Mouse (Mus musculus): Measurements from ENCODE around the gene Nrxn2. TPM values are rescaled to one million over a fixed set of nuclear protein-coding genes. Genes with fewer than 3 reads are reported as not detected.

Nrxn2 gene
- polyA plus RNA-seq, 1 experiment from 2014 or later, result 5.0 TPM

GRCm38 (mm10) chr19:6547801-6548200 is 129.3 kb downstream of the Nrxn2 start:
- H3K27ac ChIP-seq (replicated peaks; ENCODE audit: low read depth, low read length), result no peak overlapping the region
- no peak overlapping the region for H3K9ac ChIP-seq (replicated peaks; ENCODE audit: low read length)
- ATAC-seq (replicated peaks; ENCODE audit: insufficient number of reproducible peaks, low FRiP score, low TSS enrichment, low read depth) (no peak), DNase-seq (ENCODE audit: low spot score) (no peak)
- no peaks in the 10 kb centered on the region for H3K36me3 ChIP-seq (replicated peaks; ENCODE audit: control insufficient read depth, insufficient read depth, low read depth, low read length)
- no peak overlapping the region for H3K4me2 ChIP-seq (ENCODE audit: low read depth, low read length)
- no peaks in the 10 kb centered on the region; the same call in 1 of the 2 replicates for H3K27me3 ChIP-seq (ENCODE audit: control insufficient read depth, insufficient read depth, low read length)
- H3K4me1 ChIP-seq (ENCODE audit: control insufficient read depth, insufficient read depth, low read length), result no peaks in the 10 kb centered on the region
- WGBS, result 78% methylated on average over 5 of the region's 5 CpGs
- no peak overlapping the region for H3K4me3 ChIP-seq (ENCODE audit: low read depth, low read length)
- H3K9me3 ChIP-seq (replicated peaks; ENCODE audit: control insufficient read depth, low read length), result no peaks in the 10 kb centered on the region

- Histone ChIP-seq H3K36me3 (replicated peaks; ENCODE audit: control insufficient read depth, insufficient read depth, low read depth, low read length) (no peaks in the 10 kb centered on the region), H3K4me3 (ENCODE audit: low read depth, low read length) (no peak overlapping the region)
These were observed 130.2 kb downstream of the Nrxn2 start for GRCm38 (mm10) chr19:6548431-6549410.

GRCm38 (mm10) chr19:6549566-6549965 is 131.0 kb downstream of the Nrxn2 start:
- Histone ChIP-seq H3K4me2 (ENCODE audit: low read depth, low read length) (no peak overlapping the region), H3K9ac (replicated peaks; ENCODE audit: low read length) (no peak overlapping the region), H3K4me1 (ENCODE audit: control insufficient read depth, insufficient read depth, low read length) (no peaks in the 10 kb centered on the region), H3K27ac (replicated peaks; ENCODE audit: low read depth, low read length) (no peak overlapping the region), H3K27me3 (ENCODE audit: control insufficient read depth, insufficient read depth, low read length) (no peaks in the 10 kb centered on the region; the same call in 1 of the 2 replicates), H3K4me3 (ENCODE audit: low read depth, low read length) (no peak overlapping the region), H3K9me3 (replicated peaks; ENCODE audit: control insufficient read depth, low read length) (no peaks in the 10 kb centered on the region), H3K36me3 (replicated peaks; ENCODE audit: control insufficient read depth, insufficient read depth, low read depth, low read length) (no peaks in the 10 kb centered on the region)
- DNase-seq (ENCODE audit: low spot score) (no peak), ATAC-seq (replicated peaks; ENCODE audit: insufficient number of reproducible peaks, low FRiP score, low TSS enrichment, low read depth) (no peak)
- WGBS, result 82% methylated on average over 11 of the region's 11 CpGs

More at GRCm38 (mm10) chr19:6548431-6549410, 130.2 kb downstream of the Nrxn2 start:
- 77% methylated on average over 16 of the region's 16 CpGs for WGBS
- H3K27ac ChIP-seq (replicated peaks; ENCODE audit: low read depth, low read length), result no peak overlapping the region
- H3K27me3 ChIP-seq (ENCODE audit: control insufficient read depth, insufficient read depth, low read length), result no peaks in the 10 kb centered on the region; the same call in 1 of the 2 replicates
- no peak for ATAC-seq (replicated peaks; ENCODE audit: insufficient number of reproducible peaks, low FRiP score, low TSS enrichment, low read depth)
- DNase-seq (ENCODE audit: low spot score), result no peak
- H3K9ac ChIP-seq (replicated peaks; ENCODE audit: low read length), result no peak overlapping the region
- H3K9me3 ChIP-seq (replicated peaks; ENCODE audit: control insufficient read depth, low read length), result no peaks in the 10 kb centered on the region
- H3K4me1 ChIP-seq (ENCODE audit: control insufficient read depth, insufficient read depth, low read length), result no peaks in the 10 kb centered on the region
- H3K4me2 ChIP-seq (ENCODE audit: low read depth, low read length), result no peak overlapping the region

GRCm38 (mm10) chr19:6551215-6551614 is 132.7 kb downstream of the Nrxn2 start:
- H3K36me3 ChIP-seq (replicated peaks; ENCODE audit: control insufficient read depth, insufficient read depth, low read depth, low read length), result no peaks in the 10 kb centered on the region
- whole genome bisulfite sequencing, result 67% methylated on average over 4 of the region's 4 CpGs
- no peak overlapping the region for H3K27ac ChIP-seq (replicated peaks; ENCODE audit: low read depth, low read length)
- no peak overlapping the region for H3K9ac ChIP-seq (replicated peaks; ENCODE audit: low read length)
- no peaks in the 10 kb centered on the region for H3K9me3 ChIP-seq (replicated peaks; ENCODE audit: control insufficient read depth, low read length)
- H3K27me3 ChIP-seq (ENCODE audit: control insufficient read depth, insufficient read depth, low read length), result no peaks in the 10 kb centered on the region; the same call in 1 of the 2 replicates
- no peak overlapping the region for H3K4me3 ChIP-seq (ENCODE audit: low read depth, low read length)
- H3K4me2 ChIP-seq (ENCODE audit: low read depth, low read length), result no peak overlapping the region
- ATAC-seq (replicated peaks; ENCODE audit: insufficient number of reproducible peaks, low FRiP score, low TSS enrichment, low read depth) (no peak), DNase-seq (ENCODE audit: low spot score) (no peak)
- H3K4me1 ChIP-seq (ENCODE audit: control insufficient read depth, insufficient read depth, low read length), result no peaks in the 10 kb centered on the region

- H3K4me1 ChIP-seq (ENCODE audit: control insufficient read depth, insufficient read depth, low read length), result no peaks in the 10 kb centered on the region
- no peak overlapping the region for H3K9ac ChIP-seq (replicated peaks; ENCODE audit: low read length)
- no peak overlapping the region for H3K4me3 ChIP-seq (ENCODE audit: low read depth, low read length)
- 84% methylated on average over 4 of the region's 4 CpGs for WGBS
- no peaks in the 10 kb centered on the region for H3K9me3 ChIP-seq (replicated peaks; ENCODE audit: control insufficient read depth, low read length)
- H3K36me3 ChIP-seq (replicated peaks; ENCODE audit: control insufficient read depth, insufficient read depth, low read depth, low read length), result no peaks in the 10 kb centered on the region
- H3K4me2 ChIP-seq (ENCODE audit: low read depth, low read length), result no peak overlapping the region
- H3K27ac ChIP-seq (replicated peaks; ENCODE audit: low read depth, low read length), result no peak overlapping the region
- no peaks in the 10 kb centered on the region; the same call in 1 of the 2 replicates for H3K27me3 ChIP-seq (ENCODE audit: control insufficient read depth, insufficient read depth, low read length)
- peak; percentile 30 for DNase-seq (ENCODE audit: low spot score)
- 0 out of 2 replicates have a peak, but pooled peaks have one; percentile 53 for ATAC-seq (replicated peaks; ENCODE audit: insufficient number of reproducible peaks, low FRiP score, low TSS enrichment, low read depth)
These were observed 133.9 kb downstream of the Nrxn2 start for GRCm38 (mm10) chr19:6552302-6553028.

GRCm38 (mm10) chr19:6553174-6553573 is 134.6 kb downstream of the Nrxn2 start:
- no peaks in the 10 kb centered on the region for H3K4me1 ChIP-seq (ENCODE audit: control insufficient read depth, insufficient read depth, low read length)
- H3K27me3 ChIP-seq (ENCODE audit: control insufficient read depth, insufficient read depth, low read length), result no peaks in the 10 kb centered on the region; the same call in 1 of the 2 replicates
- no peak overlapping the region for H3K4me3 ChIP-seq (ENCODE audit: low read depth, low read length)
- no peaks in the 10 kb centered on the region for H3K9me3 ChIP-seq (replicated peaks; ENCODE audit: control insufficient read depth, low read length)
- ATAC-seq (replicated peaks; ENCODE audit: insufficient number of reproducible peaks, low FRiP score, low TSS enrichment, low read depth), result no peak
- H3K36me3 ChIP-seq (replicated peaks; ENCODE audit: control insufficient read depth, insufficient read depth, low read depth, low read length), result no peaks in the 10 kb centered on the region
- DNase-seq (ENCODE audit: low spot score), result no peak
- H3K9ac ChIP-seq (replicated peaks; ENCODE audit: low read length), result no peak overlapping the region
- H3K27ac ChIP-seq (replicated peaks; ENCODE audit: low read depth, low read length), result no peak overlapping the region
- no peak overlapping the region for H3K4me2 ChIP-seq (ENCODE audit: low read depth, low read length)
- 68% methylated on average over 5 of the region's 5 CpGs for WGBS

- ATAC-seq (replicated peaks; ENCODE audit: insufficient number of reproducible peaks, low FRiP score, low TSS enrichment, low read depth), result no peak; the same call in 1 of the 2 replicates
- no peaks in the 10 kb centered on the region; the same call in 1 of the 2 replicates for H3K27me3 ChIP-seq (ENCODE audit: control insufficient read depth, insufficient read depth, low read length)
- WGBS, result 23% methylated on average over 8 of the region's 8 CpGs
These were observed 135.5 kb downstream of the Nrxn2 start for GRCm38 (mm10) chr19:6553819-6554582.

More at GRCm38 (mm10) chr19:6553819-6554582, 135.5 kb downstream of the Nrxn2 start:
- Histone ChIP-seq H3K4me2 (ENCODE audit: low read depth, low read length) (no peak overlapping the region), H3K9me3 (replicated peaks; ENCODE audit: control insufficient read depth, low read length) (no peaks in the 10 kb centered on the region), H3K9ac (replicated peaks; ENCODE audit: low read length) (no peak overlapping the region), H3K27ac (replicated peaks; ENCODE audit: low read depth, low read length) (no peak overlapping the region), H3K36me3 (replicated peaks; ENCODE audit: control insufficient read depth, insufficient read depth, low read depth, low read length) (no peaks in the 10 kb centered on the region), H3K4me1 (ENCODE audit: control insufficient read depth, insufficient read depth, low read length) (no peaks in the 10 kb centered on the region), H3K4me3 (ENCODE audit: low read depth, low read length) (no peak overlapping the region)
- no peak for DNase-seq (ENCODE audit: low spot score)

All from embryonic facial prominence, embryonic 11.5 days (tissue).